Mouse (Mus musculus): ENCODE results near the gene Lefty1.
A peak's percentile ranks its signal among the peaks of the same experiment; 100 is the strongest.
"Not testable (repeated sequence)": the region's sequence is repeated elsewhere in the genome, so short reads cannot be mapped to it uniquely, and the experiment has no call there.

- peak; percentile 44; the same call in 1 of the 2 replicates for TF ChIP-seq POLR2A (IDR thresholded peaks at IDR 0.05; ENCODE audit: borderline replicate concordance, control insufficient read depth, low read depth, low read length)
- TF ChIP-seq CTCF (IDR thresholded peaks at IDR 0.05; ENCODE audit: control insufficient read depth, insufficient read depth, low read length) = not testable (repeated sequence)
Measured at GRCm38 (mm10) chr1:180936610-180937398, 2.0 kb downstream of the Lefty1 start.

Data from bone marrow, adult 2 months (tissue).